Mouse (Mus musculus): ENCODE measurements at regions not wholly inside any gene's neighbourhood (a gene's known extent, or its start where the extent isn't known, plus 50 kb on each side); places are given as distances from the start of the nearest gene placed in this dataset.

GRCm38 (mm10) chr13:107944831-107945230 is 99.4 kb upstream of the Smim15 start:
- no peak for TF ChIP-seq CTCF (IDR thresholded peaks at IDR 0.05; ENCODE audit: low read depth)
- TF ChIP-seq EP300 (IDR thresholded peaks at IDR 0.05; ENCODE audit: low read depth): no peak
